Mouse (Mus musculus) ES-E14 (cell line): ENCODE data around the gene Afg1l.

ENCODE experiments used
- CHD2 ChIP-seq: IDR thresholded peaks from 2 replicates; pipeline ENCODE4 v1.6.1; 2014; ENCODE audit warnings: mild to moderate bottlenecking, low read depth, low read length, inconsistent platforms
- HCFC1 ChIP-seq: IDR thresholded peaks from 2 replicates; pipeline ENCODE4 v1.6.1; 2012; ENCODE audit warnings: low read length, inconsistent platforms, borderline replicate concordance; ENCODE audit not compliant: insufficient read depth
- MAFK ChIP-seq: IDR thresholded peaks from 2 replicates; pipeline ENCODE4 v1.6.1; 2014; ENCODE audit warnings: mild to moderate bottlenecking, low read depth, low read length, inconsistent platforms; ENCODE audit not compliant: insufficient read depth
- ZC3H11A ChIP-seq: IDR thresholded peaks from 2 replicates; pipeline ENCODE4 v1.6.1; 2012; ENCODE audit warnings: low read depth, mild to moderate bottlenecking, inconsistent platforms, low read length, borderline replicate concordance
- ZNF384 ChIP-seq: IDR thresholded peaks from 2 replicates; pipeline ENCODE4 v1.6.1; 2012; ENCODE audit warnings: low read depth, low read length, inconsistent platforms

- TF ChIP-seq MAFK (no peak), HCFC1 (no peak), ZNF384 (no peak), CHD2 (no peak), ZC3H11A (no peak)
Measured at GRCm38 (mm10) chr10:42446145-42446544, 32.2 kb downstream of the Afg1l start.
